Mouse (Mus musculus) CH12.LX (cell line): ENCODE data around the gene Gnb1. TPM values are rescaled to one million over a fixed set of nuclear protein-coding genes. Genes with fewer than 3 reads are reported as not detected.

ENCODE experiments used
- DNase-seq: peaks from one replicate; pipeline ENCODE4 v3.0.0-alpha.2; 2013; ENCODE audit errors: extremely low read depth
- H3K27ac ChIP-seq: 2 replicates; pipeline ENCODE4 v1.5.1; 2012; ENCODE audit warnings: low read depth, mild to moderate bottlenecking, control low read depth, moderate library complexity; ENCODE audit not compliant: insufficient read depth
- H3K27me3 ChIP-seq: replicated peaks from 2 replicates; pipeline ENCODE3; 2012; ENCODE audit warnings: inconsistent platforms
- H3K36me3 ChIP-seq, 2 experiments: replicated peaks in 1 of 2; 2 replicates each; pipeline versions ENCODE3 to v1.6.1; 2012; ENCODE audit warnings: inconsistent platforms in 1 of 2, low read length in 1 of 2, mild to moderate bottlenecking in 1 of 2, mixed read lengths in 1 of 2, moderate library complexity in 1 of 2; ENCODE audit not compliant: control insufficient read depth in 1 of 2, insufficient read depth in 1 of 2
- H3K4me1 ChIP-seq, 2 experiments: 2 replicates each; pipeline ENCODE4 v1.6.1; 2012; ENCODE audit warnings: inconsistent platforms in 1 of 2, moderate library complexity in 1 of 2; ENCODE audit not compliant: insufficient read depth in 2 of 2, control insufficient read depth in 1 of 2
- H3K4me2 ChIP-seq: 2 replicates; pipeline ENCODE4 v1.6.1; 2012; ENCODE audit warnings: low read depth, mild to moderate bottlenecking, control low read depth; ENCODE audit not compliant: poor library complexity, insufficient read depth, severe bottlenecking
- H3K4me3 ChIP-seq, 3 experiments: fragments of 150-350 bp in 1 of 3; sonication (generic) in 1 of 3; replicated peaks in 1 of 3; 2 replicates each; pipeline versions ENCODE3 to v1.5.1; 2011 to 2012; ENCODE audit warnings: low read depth in 2 of 3, low read length in 2 of 3, mild to moderate bottlenecking in 2 of 3, moderate library complexity in 2 of 3, control low read depth in 1 of 3, improper control_type of control experiment in 1 of 3, inconsistent platforms in 1 of 3, mixed read lengths in 1 of 3; ENCODE audit not compliant: poor library complexity in 1 of 3
- H3K79me2 ChIP-seq: replicated peaks from 2 replicates; pipeline ENCODE4 v1.6.1; 2012; ENCODE audit warnings: mild to moderate bottlenecking, moderate library complexity; ENCODE audit not compliant: control insufficient read depth, poor library complexity, insufficient read depth, severe bottlenecking; ENCODE audit errors: extremely low read depth
- H3K9ac ChIP-seq: 2 replicates; pipeline ENCODE4 v1.6.1; 2012; ENCODE audit warnings: low read depth, mild to moderate bottlenecking, control low read depth, moderate library complexity; ENCODE audit not compliant: insufficient read depth
- H3K9me3 ChIP-seq: replicated peaks from 2 replicates; pipeline ENCODE3; 2012; ENCODE audit warnings: low read length, inconsistent platforms, mixed read lengths
- CHD1 ChIP-seq: IDR thresholded peaks from 2 replicates; pipeline ENCODE4 v1.6.1; 2012; ENCODE audit warnings: low read depth, low read length, improper control_type of control experiment, inconsistent platforms
- CHD2 ChIP-seq: IDR thresholded peaks from 2 replicates; pipeline ENCODE4 v1.6.1; 2011; ENCODE audit warnings: low read length, improper control_type of control experiment
- CTCF ChIP-seq, 2 experiments: IDR thresholded peaks in 1 of 2; conservative IDR thresholded peaks in 1 of 2; 2 replicates each; pipeline ENCODE4 v1.5.1; 2011 to 2012; ENCODE audit warnings: low read depth in 2 of 2, low read length in 2 of 2, improper control_type of control experiment in 1 of 2, inconsistent platforms in 1 of 2, mild to moderate bottlenecking in 1 of 2, moderate library complexity in 1 of 2
- ELF1 ChIP-seq: IDR thresholded peaks from 2 replicates; pipeline ENCODE4 v1.6.1; 2014; ENCODE audit warnings: low read depth, mild to moderate bottlenecking, inconsistent platforms, low read length, improper control_type of control experiment
- HCFC1 ChIP-seq: IDR thresholded peaks from 2 replicates; pipeline ENCODE4 v1.6.1; 2012; ENCODE audit warnings: low read depth, mild to moderate bottlenecking, inconsistent platforms, low read length, improper control_type of control experiment
- KAT2A ChIP-seq: IDR thresholded peaks from 2 replicates; pipeline ENCODE4 v1.6.1; 2012; ENCODE audit warnings: low read length, improper control_type of control experiment, inconsistent platforms; ENCODE audit not compliant: insufficient replicate concordance
- MAX ChIP-seq: IDR thresholded peaks from 2 replicates; pipeline ENCODE4 v1.6.1; 2011; ENCODE audit warnings: low read length, improper control_type of control experiment
- MAZ ChIP-seq: IDR thresholded peaks from 2 replicates; pipeline ENCODE4 v1.6.1; 2012; ENCODE audit warnings: low read depth, mild to moderate bottlenecking, inconsistent platforms, low read length, improper control_type of control experiment, moderate library complexity
- NELFE ChIP-seq: IDR thresholded peaks from 2 replicates; pipeline ENCODE4 v1.6.1; 2011; ENCODE audit warnings: low read depth, low read length, improper control_type of control experiment
- PAX5 ChIP-seq: IDR thresholded peaks from 2 replicates; pipeline ENCODE4 v1.6.1; 2012; ENCODE audit warnings: low read length, inconsistent platforms, mixed read lengths
- POLR2AphosphoS2 ChIP-seq: IDR thresholded peaks from 2 replicates; pipeline ENCODE4 v1.6.1; 2011; ENCODE audit warnings: low read depth, low read length, improper control_type of control experiment
- RAD21 ChIP-seq: IDR thresholded peaks from 2 replicates; pipeline ENCODE4 v1.6.1; 2011; ENCODE audit warnings: low read depth, mild to moderate bottlenecking, low read length, improper control_type of control experiment, moderate library complexity
- RCOR1 ChIP-seq: conservative IDR thresholded peaks from 2 replicates; pipeline ENCODE4 v1.6.1; 2012; ENCODE audit warnings: low read depth, mild to moderate bottlenecking, inconsistent platforms, low read length, improper control_type of control experiment
- SMC3 ChIP-seq: IDR thresholded peaks from 2 replicates; pipeline ENCODE4 v1.6.1; 2011; ENCODE audit warnings: low read depth, low read length, improper control_type of control experiment
- ZC3H11A ChIP-seq: IDR thresholded peaks from 2 replicates; pipeline ENCODE4 v1.6.1; 2012; ENCODE audit warnings: low read depth, mild to moderate bottlenecking, inconsistent platforms, low read length, improper control_type of control experiment
- dilution Hi-C: fragments of 300-500 bp; cut with MboI; formaldehyde crosslinking; loops from 2 replicates; pipeline ENCODE4 v1.14.3; 2020; ENCODE audit warnings: low sequenced_read_pairs; ENCODE audit not compliant: extremely low pct_unique_long_range_greater_than_20kb, extremely low pct_ligation_motif_present
- in situ Hi-C: fragments of 300-500 bp; cut with MboI; formaldehyde crosslinking; loops from 3 replicates; pipeline ENCODE4 v1.14.3; 2019; ENCODE audit warnings: low sequenced_read_pairs, low pct_ligation_motif_present, low pct_unique_long_range_greater_than_20kb, mixed read lengths
- polyA plus RNA-seq: library from polyadenylated mRNA; unstranded; fragments of >175 nt; gene quantifications from 2 replicates; pipeline ENCODE4 v1.2.1, GENCODE M21; 2012; ENCODE audit warnings: low read depth; ENCODE audit not compliant: insufficient read length
- total RNA-seq, 2 experiments: library from RNA; depleted of rRNA; stranded (reverse); fragments of 300-350 nt in 1 of 2; fragments of >200 nt in 1 of 2; gene quantifications; 2 replicates each; pipeline ENCODE4 v1.2.3; 2012 to 2014

Gnb1 gene
- total and polyA plus RNA-seq, 3 experiments: 88.0 to 407 (median 134) TPM

DNA sequence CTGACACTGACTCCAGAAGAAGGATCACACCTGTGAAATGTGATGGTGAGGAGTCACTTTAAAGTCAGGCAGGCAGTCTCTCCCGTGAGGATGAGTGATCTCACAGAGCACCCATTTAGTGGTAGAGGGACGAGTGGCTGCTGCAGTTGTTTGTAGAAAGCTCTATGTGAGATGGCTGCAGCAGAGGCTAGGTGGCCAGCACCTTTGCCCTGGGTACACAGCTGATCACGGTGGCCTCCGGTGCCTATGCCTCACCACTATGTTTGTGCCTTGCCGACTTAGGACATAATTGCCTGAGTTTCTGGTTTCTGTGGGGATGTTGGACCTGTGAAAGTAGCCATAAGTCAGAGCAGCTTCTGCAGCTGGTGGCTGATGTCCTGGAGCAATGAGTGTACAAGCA lies 86.6 kb downstream of the Gnb1 start:
- no peak overlapping the region for H3K4me3 ChIP-seq
- no peaks in the 10 kb centered on the region for H3K27me3 ChIP-seq
- no peak overlapping the region for H3K4me2 ChIP-seq
- peaks cover 0 to 28% of the 10 kb centered on the region in 2 experiments; a peak in 2 of 4 replicates for H3K4me1 ChIP-seq
- H3K27ac ChIP-seq: no peak overlapping the region
- in situ Hi-C loops: loop anchor here (10.0 kb wide), 1 partner anchor 213 kb away; the partner anchor contains the start of gene Prkcz
- H3K9me3 ChIP-seq: no peaks in the 10 kb centered on the region
- TF ChIP-seq CHD2 (no peak), PAX5 (no peak), RAD21 (no peak), HCFC1 (no peak)
- peaks cover 24% of the 10 kb centered on the region for H3K79me2 ChIP-seq
- DNase-seq: no peak
- H3K9ac ChIP-seq: no peak overlapping the region
- dilution Hi-C loops: no loop called here
- peaks cover 47 to 84% of the 10 kb centered on the region in 2 experiments for H3K36me3 ChIP-seq

DNA sequence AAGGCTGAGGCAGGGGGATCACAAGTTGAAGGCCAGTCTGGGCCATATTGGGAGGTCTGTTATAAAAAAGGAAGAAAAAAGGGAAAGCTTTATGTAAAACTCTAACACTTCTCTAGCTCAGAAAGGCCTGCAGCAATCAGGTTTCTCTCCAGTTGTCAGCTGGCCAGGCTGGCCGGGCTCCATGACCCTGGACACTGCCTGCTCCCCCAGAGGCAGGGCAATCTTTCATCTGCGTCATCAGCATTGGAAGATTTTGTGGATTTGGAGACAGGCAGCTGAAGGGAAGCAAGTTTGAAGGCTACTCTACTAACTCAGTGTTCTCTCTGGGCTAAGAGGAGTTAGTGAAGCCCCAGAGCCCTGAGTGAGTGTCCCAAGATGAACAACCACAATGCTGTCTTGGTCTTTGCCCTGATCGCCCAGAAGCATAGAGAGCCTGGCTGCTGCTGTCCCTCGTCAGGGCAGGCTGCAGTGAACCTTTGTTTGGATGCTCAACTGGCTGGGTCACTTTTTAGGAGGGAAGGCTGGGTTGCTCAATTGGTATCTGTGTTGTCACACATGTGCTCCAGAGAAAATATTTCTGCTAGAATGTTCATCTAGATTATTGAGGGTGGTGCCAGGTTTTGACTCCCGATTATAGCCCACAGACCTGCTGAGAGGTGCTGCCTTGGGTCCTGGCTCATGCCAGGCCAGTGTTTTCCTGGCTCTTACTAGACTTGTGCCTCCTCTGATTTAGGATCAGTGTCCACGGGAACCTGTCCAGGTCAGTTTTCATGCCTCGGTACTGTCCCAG lies 87.4 kb downstream of the Gnb1 start:
- Histone ChIP-seq H3K9ac (no peak overlapping the region), H3K79me2 (peaks cover 16% of the 10 kb centered on the region), H3K4me3 (no peak overlapping the region), H3K9me3 (no peaks in the 10 kb centered on the region), H3K4me1 (peaks cover 0 to 21% of the 10 kb centered on the region in 2 experiments; a peak in 2 of 4 replicates), H3K4me2 (no peak overlapping the region), H3K27ac (no peak overlapping the region), H3K27me3 (no peaks in the 10 kb centered on the region), H3K36me3 (peaks cover 53 to 83% of the 10 kb centered on the region in 2 experiments)
- in situ Hi-C loops: loop anchor here (10.0 kb wide), 1 partner anchor 214 kb away; the partner anchor contains the start of gene Prkcz
- dilution Hi-C loops: no loop called here
- TF ChIP-seq ZC3H11A: no peak
- no peak for TF ChIP-seq POLR2AphosphoS2
- TF ChIP-seq SMC3: no peak
- TF ChIP-seq MAX: no peak
- DNase-seq: no peak

DNA sequence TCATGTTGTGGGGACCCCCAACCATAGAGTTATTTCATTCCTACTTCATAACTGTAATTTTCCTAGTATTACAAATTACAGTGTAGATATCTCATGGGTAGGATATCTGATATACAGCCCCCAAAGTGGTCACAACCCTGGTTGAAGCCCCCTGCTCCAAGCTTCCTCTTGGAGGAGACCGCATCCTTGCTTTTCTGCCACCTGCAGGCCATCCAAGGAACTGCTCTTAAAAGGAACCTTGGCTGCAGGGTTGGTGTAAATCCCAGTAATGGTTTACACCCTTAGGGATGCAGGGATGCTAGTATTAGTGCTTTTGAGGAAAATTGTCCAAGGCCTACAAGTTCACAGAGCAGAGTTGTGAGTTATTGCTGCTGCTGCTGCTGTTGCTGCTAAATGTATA lies 89.3 kb downstream of the Gnb1 start:
- H3K9ac ChIP-seq: no peak overlapping the region
- H3K9me3 ChIP-seq: no peaks in the 10 kb centered on the region
- dilution Hi-C loops (no loop called here), in situ Hi-C loops (no loop called here)
- peaks cover 71 to 92% of the 10 kb centered on the region in 2 experiments for H3K36me3 ChIP-seq
- H3K4me1 ChIP-seq: peaks cover 0 to 7% of the 10 kb centered on the region in 2 experiments; a peak in 2 of 4 replicates
- peak; percentile 34 for DNase-seq
- 0 out of 2 replicates have a peak, but pooled peaks cover 3% of the 10 kb centered on the region for H3K79me2 ChIP-seq
- H3K27ac ChIP-seq: no peak overlapping the region
- no peak overlapping the region for H3K4me2 ChIP-seq
- H3K27me3 ChIP-seq: no peaks in the 10 kb centered on the region
- H3K4me3 ChIP-seq: no peak overlapping the region
- TF ChIP-seq MAZ (no peak), CTCF (conservative IDR thresholded peaks at IDR 0.05 in 1 of 2, IDR thresholded peaks at IDR 0.05 in 1 of 2; ENCODE audit: low read depth in 2 of 2, low read length in 2 of 2) (peak; percentile 68 to 70), NELFE (no peak), SMC3 (peak; percentile 74), KAT2A (no peak), CHD1 (no peak), ELF1 (no peak), RAD21 (peak; percentile 34), RCOR1 (no peak), ZC3H11A (no peak)
